Mouse (Mus musculus): ENCODE results near the gene Camk1d.

DNA sequence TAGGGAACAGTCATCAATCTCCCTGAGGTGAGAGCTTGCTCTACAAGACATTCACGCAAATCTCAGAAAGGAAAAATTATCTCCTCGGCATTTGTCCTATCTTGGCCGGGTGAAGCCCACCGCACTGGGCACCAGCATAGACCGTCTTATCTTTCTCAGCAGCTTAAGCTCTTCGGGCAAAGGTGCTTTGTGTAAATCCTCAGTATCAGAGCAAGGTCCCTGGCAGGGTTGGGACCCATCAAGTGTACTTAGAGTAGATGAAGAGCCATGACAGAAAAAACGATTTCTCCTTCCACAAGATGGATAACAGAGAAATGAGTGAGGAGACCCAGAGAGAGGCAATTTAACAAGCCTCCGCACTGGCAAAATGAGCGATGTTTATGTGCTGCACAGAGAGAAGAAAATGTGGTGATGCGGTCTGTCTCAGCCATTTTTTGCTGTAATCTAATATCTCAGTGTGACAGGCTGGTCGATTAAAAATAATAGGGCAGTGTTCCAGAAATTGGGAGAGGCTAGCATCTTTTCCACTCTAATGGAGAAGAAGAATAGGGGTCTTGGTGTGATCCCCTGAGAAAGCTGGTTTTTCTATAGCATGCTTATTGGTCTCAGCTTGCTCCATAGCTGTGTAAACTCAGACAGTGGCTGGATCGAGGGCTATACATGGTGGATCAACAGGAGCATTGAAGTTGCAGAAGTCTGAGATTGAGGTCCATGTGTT is 386.6 kb downstream of the Camk1d start:
- TF ChIP-seq POLR2A (IDR thresholded peaks at IDR 0.05; ENCODE audit: borderline replicate concordance, extremely low read depth, insufficient read depth, insufficient read length, poor library complexity, severe bottlenecking), result no peak
- no peak for TF ChIP-seq CTCF (IDR thresholded peaks at IDR 0.05; ENCODE audit: borderline replicate concordance, extremely low read depth, insufficient read depth, insufficient read length)
